ENCODE assay signal across 9 mouse cellular contexts in the genomic region with DNA sequence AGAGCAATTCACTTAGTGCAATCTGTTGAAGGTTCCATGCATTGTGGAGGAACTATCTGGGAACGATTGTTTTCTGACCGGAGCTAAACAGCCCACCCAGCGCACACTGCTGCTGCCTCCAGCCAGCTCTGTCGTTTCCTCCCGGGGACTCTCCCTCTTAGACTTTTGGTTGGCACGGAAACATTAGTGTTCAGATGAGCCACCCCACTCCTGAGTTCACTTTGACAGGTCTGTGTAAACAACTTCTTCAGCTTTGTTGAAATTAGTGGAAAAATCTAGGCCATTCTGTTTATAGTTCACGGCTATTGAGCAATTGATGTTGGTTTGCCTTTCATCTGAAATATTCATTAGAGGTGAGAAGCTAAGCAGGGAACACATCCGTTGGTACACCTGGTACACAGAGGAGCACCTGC. TPM values are rescaled to one million over a fixed set of nuclear protein-coding genes. Genes with fewer than 3 reads are reported as not detected.
DNase-seq lines count a peak whose midpoint lies in the region; ATAC-seq and TF ChIP-seq lines count a peak whose summit lies in the region.
"Had no signal": no experiment of that assay in that cellular context is flagged by ENCODE, and none has a peak within 500 bp of the region (broad histone marks: within the 10 kb centered on the region; RNA-seq: fewer than 3 reads in every experiment).

No protein-coding gene starts in this region.

- no peak for TF ChIP-seq CTCF in kidney, postnatal 0 days (IDR thresholded peaks at IDR 0.05; ENCODE audit: low read depth)

- H3K4me1 ChIP-seq in embryonic facial prominence, embryonic 10.5 days, result peaks cover 51% of the 10 kb centered on the region
- H3K4me1 ChIP-seq in kidney, postnatal 0 days (replicated peaks; ENCODE audit: insufficient read depth, low read length), result peaks cover 20% of the 10 kb centered on the region; the same call in 1 of the 2 replicates
- H3K4me1 ChIP-seq in midbrain, embryonic 11.5 days (ENCODE audit: control insufficient read depth, insufficient read depth, low read length), result peaks cover 17% of the 10 kb centered on the region

- H3K27me3 ChIP-seq in embryonic facial prominence, embryonic 10.5 days (replicated peaks; ENCODE audit: low read depth, poor library complexity, severe bottlenecking), result no peaks in the 10 kb centered on the region
- no peaks in the 10 kb centered on the region for H3K27me3 ChIP-seq in kidney, postnatal 0 days (ENCODE audit: insufficient read depth, low read length)
- no peaks in the 10 kb centered on the region for H3K27me3 ChIP-seq in midbrain, embryonic 11.5 days (ENCODE audit: control insufficient read depth, insufficient read depth, low read length)

- peak overlapping the region; percentile 45; the same call in 1 of the 2 replicates for H3K27ac ChIP-seq in embryonic facial prominence, embryonic 10.5 days (replicated peaks)
- H3K27ac ChIP-seq in kidney, postnatal 0 days, result 0 out of 2 replicates have a peak overlapping the region, but pooled peaks have one; percentile 58
- H3K27ac ChIP-seq in midbrain, embryonic 11.5 days (ENCODE audit: low read depth, low read length), result no peak overlapping the region

- no peak for DNase-seq in frontal cortex, postnatal 36 days (ENCODE audit: low spot score in 2 of 2)
- DNase-seq in embryonic facial prominence, embryonic 10.5 days (ENCODE audit: low spot score), result no peak
- peak; percentile 46 for DNase-seq in kidney, postnatal 0 days (ENCODE audit: low spot score)
- no peak for DNase-seq in midbrain, embryonic 11.5 days (ENCODE audit: low spot score, missing footprints)
- DNase-seq in ovary, postnatal 36 days (ENCODE audit: low spot score), result no peak
- DNase-seq in left cerebral cortex, postnatal 36 days (ENCODE audit: low spot score in 2 of 2), result no peak
- no peak for DNase-seq in embryo, embryonic 10.5 days (ENCODE audit: low spot score)

- H3K9me3 ChIP-seq in embryonic facial prominence, embryonic 10.5 days, result no peaks in the 10 kb centered on the region
- H3K9me3 ChIP-seq in kidney, postnatal 0 days (replicated peaks; ENCODE audit: low read length), result no peaks in the 10 kb centered on the region
- H3K9me3 ChIP-seq in midbrain, embryonic 11.5 days (ENCODE audit: control insufficient read depth, low read length), result no peaks in the 10 kb centered on the region

- intact Hi-C loops in left cerebral cortex, postnatal 36 days (cut with DNase I), result no loop called here

- no peak overlapping the region for H3K4me2 ChIP-seq in kidney, postnatal 0 days (ENCODE audit: low read length)
- H3K4me2 ChIP-seq in midbrain, embryonic 11.5 days, result no peak overlapping the region

- no peak overlapping the region for H3K9ac ChIP-seq in kidney, postnatal 0 days (ENCODE audit: low read depth, low read length)
- H3K9ac ChIP-seq in midbrain, embryonic 11.5 days (ENCODE audit: low read length), result no peak overlapping the region

- H3K4me3 ChIP-seq in embryonic facial prominence, embryonic 10.5 days, result no peak overlapping the region
- H3K4me3 ChIP-seq in kidney, postnatal 0 days (replicated peaks; ENCODE audit: low read depth, low read length), result no peak overlapping the region
- no peak overlapping the region for H3K4me3 ChIP-seq in midbrain, embryonic 11.5 days (ENCODE audit: low read depth, low read length)

- WGBS in embryonic facial prominence, embryonic 10.5 days, result 49% methylated on average over 8 of the region's 8 CpGs
- WGBS in kidney, postnatal 0 days, result 18% methylated on average over 8 of the region's 8 CpGs
- 37% methylated on average over 8 of the region's 8 CpGs for WGBS in midbrain, embryonic 11.5 days

- H3K36me3 ChIP-seq in embryonic facial prominence, embryonic 10.5 days (replicated peaks), result no peaks in the 10 kb centered on the region
- H3K36me3 ChIP-seq in kidney, postnatal 0 days (ENCODE audit: insufficient read depth, low read length), result no peaks in the 10 kb centered on the region
- H3K36me3 ChIP-seq in midbrain, embryonic 11.5 days (ENCODE audit: control insufficient read depth, insufficient read depth, low read length), result no peaks in the 10 kb centered on the region

- ATAC-seq in frontal cortex, adult (ENCODE audit: low TSS enrichment), result peak; percentile 17; the same call in 1 of the 2 replicates
- no peak for ATAC-seq in kidney, postnatal 0 days (replicated peaks; ENCODE audit: low FRiP score, low read depth)
- ATAC-seq in midbrain, embryonic 11.5 days (ENCODE audit: low FRiP score), result peak; percentile 33; the same call in 1 of the 2 replicates
- ATAC-seq: CD4-positive, CD25-positive, alpha-beta regulatory T cell, adult 4 months had no signal

RNA-seq across cellular contexts. Expression of gene Limch1, which starts 53.0 kb away (rescaled TPM):
- 47.1 and 50.8 TPM in 2 replicates for polyA plus RNA-seq in embryonic facial prominence, embryonic 10.5 days (2016; fragmentation: Nextera tagmentation; extraction: Ambion mirVana)
- polyA plus RNA-seq in kidney, postnatal 0 days (2015; fragmentation: Nextera tagmentation; extraction: Ambion mirVana), result 32.8 and 34.1 TPM in 2 replicates
- 50.0 and 50.5 TPM in 2 replicates for polyA plus RNA-seq in midbrain, embryonic 11.5 days (2014; fragmentation: Nextera tagmentation; extraction: Ambion mirVana)
- 100 to 1,000 TPM; 100 to 131 TPM for total RNA-seq in left cerebral cortex, postnatal 36 days (2021)
- polyA plus RNA-seq: CD4-positive, CD25-positive, alpha-beta regulatory T cell, adult 4 months had no signal
